Mouse (Mus musculus): Measurements from ENCODE around the gene Sapcd1.

DNA sequence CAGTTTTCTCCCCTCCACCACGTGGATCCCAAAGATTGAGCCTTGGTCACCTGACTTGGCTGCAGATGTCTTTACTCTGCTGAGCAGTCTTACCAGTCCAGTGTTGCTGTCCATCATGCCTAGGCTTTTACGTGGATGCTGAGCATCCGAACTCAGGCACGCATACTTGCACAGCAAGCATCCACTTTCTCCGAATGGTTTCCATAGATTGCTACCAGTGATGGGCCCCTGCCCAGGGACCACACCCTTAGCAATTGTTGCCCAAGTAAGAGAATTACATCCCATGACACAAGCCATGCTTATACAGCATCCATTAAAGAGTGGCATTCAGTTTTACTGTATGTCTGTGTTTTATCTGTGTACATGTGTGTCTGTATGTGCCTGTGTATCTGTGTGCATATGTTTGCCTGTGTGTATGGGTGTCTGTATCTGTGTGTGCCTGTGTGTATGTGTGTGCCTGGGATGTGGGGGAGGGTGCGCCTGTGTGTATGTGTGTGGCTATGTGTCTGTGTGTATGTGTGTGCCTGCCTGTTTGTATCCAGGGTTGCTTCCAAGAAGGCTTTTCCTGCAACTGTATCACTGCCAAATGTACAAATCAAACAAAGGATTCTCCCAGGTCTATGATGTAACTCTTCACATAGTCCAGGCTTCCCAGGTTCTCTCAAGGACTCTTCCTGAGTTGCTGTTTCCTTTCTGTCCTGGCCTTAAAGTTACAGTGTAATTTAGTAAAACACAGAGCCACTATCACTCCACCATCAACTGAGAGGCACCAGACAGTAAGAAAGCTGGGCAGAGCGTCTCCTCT lies 28.1 kb upstream of the Sapcd1 start:
- no peak for TF ChIP-seq CTCF (conservative IDR thresholded peaks at IDR 0.05 in 1 of 2, IDR thresholded peaks at IDR 0.05 in 1 of 2; ENCODE audit: low read depth in 2 of 2, low read length in 2 of 2)
- no peak for TF ChIP-seq MAX (IDR thresholded peaks at IDR 0.05; ENCODE audit: low read length)
- TF ChIP-seq POLR2AphosphoS2 (IDR thresholded peaks at IDR 0.05; ENCODE audit: low read depth, low read length), result no peak
- no peak for TF ChIP-seq USF1 (IDR thresholded peaks at IDR 0.05; ENCODE audit: low read depth, low read length)
- no peak for TF ChIP-seq POLR2A (IDR thresholded peaks at IDR 0.05; ENCODE audit: low read depth, low read length)
